Mouse (Mus musculus): ENCODE data around the gene C130026I21Rik. TPM values are rescaled to one million over a fixed set of nuclear protein-coding genes. Genes with fewer than 3 reads are reported as not detected.
"Not testable (repeated sequence)": the region's sequence is repeated elsewhere in the genome, so short reads cannot be mapped to it uniquely, and the experiment has no call there.

The C130026I21Rik gene
- total RNA-seq, 2 experiments from 2014 or later: not detected

GRCm38 (mm10) chr1:85178971-85179370 is 91.4 kb downstream of the C130026I21Rik start:
- H3K4me3 ChIP-seq; DNase-seq (ENCODE audit: low spot score in 2 of 2); H3K27ac ChIP-seq: not testable (repeated sequence)

DNA sequence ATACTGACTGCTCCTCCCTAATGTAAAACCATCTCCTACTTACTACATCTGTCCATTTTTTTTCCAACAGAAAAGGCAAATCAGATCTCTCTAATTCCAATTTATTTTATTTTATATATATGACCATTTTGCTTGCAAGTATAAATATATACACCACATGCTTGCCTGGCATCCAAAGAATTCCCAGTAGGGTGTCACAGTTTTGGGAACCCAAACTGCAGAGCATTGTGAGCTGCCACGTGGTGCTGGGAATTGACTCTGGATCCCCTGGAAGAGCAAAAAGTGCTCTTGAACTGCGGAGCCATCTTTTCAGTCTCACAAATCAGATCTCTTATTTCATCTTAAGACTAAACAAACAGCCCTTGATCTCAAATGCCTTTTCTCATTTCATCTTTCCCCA is 107.5 kb downstream of the C130026I21Rik start:
- H3K27ac ChIP-seq: not testable (repeated sequence)

GRCm38 (mm10) chr1:85155151-85155550 is 115.2 kb downstream of the C130026I21Rik start:
- H3K4me3 ChIP-seq; H3K27ac ChIP-seq; DNase-seq (ENCODE audit: low spot score in 2 of 2): not testable (repeated sequence)

More for the DNA sequence above, 107.5 kb downstream of the C130026I21Rik start:
- not testable (repeated sequence) for H3K4me3 ChIP-seq; DNase-seq (ENCODE audit: low spot score in 2 of 2)

GRCm38 (mm10) chr1:85133671-85134070 is 136.7 kb downstream of the C130026I21Rik start:
- DNase-seq (ENCODE audit: low spot score in 2 of 2); H3K4me3 ChIP-seq; H3K27ac ChIP-seq: not testable (repeated sequence)

DNA sequence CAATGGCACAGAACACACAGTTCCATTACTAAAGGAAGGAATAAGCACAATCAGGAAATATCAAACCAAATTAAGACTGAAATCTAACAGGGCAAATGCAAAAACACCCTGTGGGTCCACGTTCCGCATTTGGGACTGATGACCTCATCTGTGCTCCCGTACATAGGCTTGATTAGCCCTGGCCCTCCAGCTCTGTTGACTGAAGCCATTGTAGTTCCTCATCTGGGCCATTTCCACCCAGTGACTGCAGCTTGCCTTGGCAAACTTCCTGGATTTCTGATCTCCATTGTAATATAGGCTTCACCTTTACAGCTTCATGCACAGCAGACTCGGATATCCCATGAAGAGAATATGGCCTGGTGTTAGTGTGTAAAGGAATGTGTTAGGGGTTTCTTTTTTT is 148.5 kb downstream of the C130026I21Rik start:
- DNase-seq (ENCODE audit: low spot score in 2 of 2); H3K27ac ChIP-seq; H3K4me3 ChIP-seq: not testable (repeated sequence)

DNA sequence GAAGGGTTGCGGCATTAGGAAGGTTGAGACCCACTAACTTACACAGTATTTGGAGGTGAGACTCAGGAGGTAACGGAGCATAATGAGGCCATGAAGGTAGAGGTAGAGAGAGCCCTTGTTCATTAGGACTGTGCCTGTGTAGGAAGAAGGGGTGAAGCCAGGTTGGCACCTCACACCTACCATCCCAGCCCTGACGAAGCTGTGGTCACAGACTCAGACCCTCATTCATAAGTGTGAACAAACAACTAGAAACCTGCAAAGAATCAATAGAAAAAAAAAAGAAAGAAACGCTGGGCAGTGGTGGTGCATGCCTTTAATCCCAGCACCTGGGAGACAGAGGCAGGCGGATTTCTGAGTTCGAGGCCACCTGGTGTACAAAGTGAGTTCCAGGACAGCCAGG is 152.0 kb downstream of the C130026I21Rik start:
- DNase-seq (ENCODE audit: low spot score in 2 of 2); H3K27ac ChIP-seq; H3K4me3 ChIP-seq: not testable (repeated sequence)

- H3K4me3 ChIP-seq; H3K27ac ChIP-seq; DNase-seq (ENCODE audit: low spot score in 2 of 2): not testable (repeated sequence)
Observed at GRCm38 (mm10) chr1:85117537-85117936, 152.8 kb downstream of the C130026I21Rik start.

- peak; percentile 64 for TF ChIP-seq CTCF (conservative IDR thresholded peaks at IDR 0.05)
Observed at GRCm38 (mm10) chr1:85114666-85115402, 155.5 kb downstream of the C130026I21Rik start.

GRCm38 (mm10) chr1:85114078-85114477 is 156.3 kb downstream of the C130026I21Rik start:
- not testable (repeated sequence) for DNase-seq (ENCODE audit: low spot score in 2 of 2); H3K4me3 ChIP-seq; H3K27ac ChIP-seq

More at GRCm38 (mm10) chr1:85114666-85115402, 155.5 kb downstream of the C130026I21Rik start:
- not testable (repeated sequence) for H3K4me3 ChIP-seq, H3K27ac ChIP-seq
- peak in 1 of 2 experiments; percentile 38 for DNase-seq (ENCODE audit: low spot score in 2 of 2)

- DNase-seq (ENCODE audit: low spot score in 2 of 2); H3K27ac ChIP-seq; H3K4me3 ChIP-seq: not testable (repeated sequence)
Observed at GRCm38 (mm10) chr1:85112889-85113288, 157.5 kb downstream of the C130026I21Rik start.

DNA sequence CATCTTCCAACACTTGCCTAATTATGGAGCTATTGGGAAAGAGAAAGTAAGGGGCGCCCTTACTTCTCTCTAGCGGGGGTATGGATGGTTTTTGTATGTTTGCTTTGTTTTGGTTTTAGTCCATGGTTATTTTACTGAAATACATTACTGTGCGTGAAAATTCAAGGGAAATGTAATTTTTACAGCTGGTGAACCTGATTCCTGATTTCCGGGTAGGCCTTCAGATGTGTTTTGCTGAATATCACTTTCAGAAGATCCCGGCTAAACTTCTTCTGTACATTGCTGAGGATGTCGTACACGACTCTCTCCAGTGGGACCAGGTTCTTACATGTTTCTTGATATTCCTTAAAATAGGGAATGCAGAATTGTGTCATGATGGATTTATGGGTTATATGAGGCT is 158.1 kb downstream of the C130026I21Rik start:
- not testable (repeated sequence) for H3K27ac ChIP-seq; DNase-seq (ENCODE audit: low spot score in 2 of 2); H3K4me3 ChIP-seq

DNA sequence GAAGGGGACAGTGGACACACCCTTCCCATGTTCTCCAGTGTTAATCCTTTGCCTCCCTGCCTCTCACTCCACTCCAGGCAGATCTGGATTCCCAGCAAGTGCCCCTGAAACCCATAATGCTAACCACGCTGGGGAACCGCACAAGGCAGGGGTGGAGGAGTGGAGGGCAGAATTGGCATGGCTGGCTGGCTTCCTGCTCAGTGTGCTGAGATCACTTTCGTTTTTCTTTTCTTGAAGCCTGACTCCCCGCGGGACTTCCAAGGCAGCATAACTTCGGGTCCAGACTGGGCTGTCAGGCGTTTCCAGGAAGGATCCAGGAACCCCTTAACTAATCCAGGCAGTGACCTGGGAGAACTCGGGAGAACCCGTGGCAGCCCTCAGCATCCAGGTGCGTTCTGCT is 158.8 kb downstream of the C130026I21Rik start:
- not testable (repeated sequence) for H3K27ac ChIP-seq; DNase-seq (ENCODE audit: low spot score in 2 of 2); H3K4me3 ChIP-seq

- H3K4me3 ChIP-seq; H3K27ac ChIP-seq; DNase-seq (ENCODE audit: low spot score in 2 of 2): not testable (repeated sequence)
Observed at GRCm38 (mm10) chr1:85110876-85111275, 159.5 kb downstream of the C130026I21Rik start.

DNA sequence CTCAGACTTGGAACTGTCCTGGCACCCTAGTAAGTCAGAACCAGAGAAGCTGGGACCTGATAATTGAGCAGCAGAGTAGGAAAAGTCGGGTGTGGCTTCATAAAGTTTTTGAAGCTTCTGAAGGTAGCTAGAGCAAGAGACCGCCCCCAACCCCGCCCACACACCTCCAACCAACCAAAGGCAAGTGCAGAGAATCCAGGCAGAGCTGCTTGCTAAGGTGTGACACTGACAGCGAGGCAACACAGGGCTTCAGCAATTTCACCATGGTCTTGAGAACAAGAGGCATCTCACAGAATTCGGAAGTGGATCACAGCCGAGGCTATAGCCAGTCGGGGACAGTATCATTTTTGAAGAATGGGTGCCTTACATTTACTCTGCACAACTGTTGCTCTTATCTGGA is 160.6 kb downstream of the C130026I21Rik start, which contains the start of gene A530032D15Rik:
Gene A530032D15Rik, minus strand, starts transcription at position 101 of the 400 bp plus-strand sequence.
- DNase-seq (ENCODE audit: low spot score in 2 of 2); H3K4me3 ChIP-seq; H3K27ac ChIP-seq: not testable (repeated sequence)

GRCm38 (mm10) chr1:85106013-85106412 is 164.4 kb downstream of the C130026I21Rik start:
- not testable (repeated sequence) for H3K4me3 ChIP-seq; H3K27ac ChIP-seq; DNase-seq (ENCODE audit: low spot score in 2 of 2)

- H3K4me3 ChIP-seq; H3K27ac ChIP-seq; DNase-seq (ENCODE audit: low spot score in 2 of 2): not testable (repeated sequence)
Observed at GRCm38 (mm10) chr1:85105336-85105735, 165.0 kb downstream of the C130026I21Rik start.

- not testable (repeated sequence) for H3K4me3 ChIP-seq; DNase-seq (ENCODE audit: low spot score in 2 of 2); H3K27ac ChIP-seq
Observed at GRCm38 (mm10) chr1:85101754-85102153, 168.6 kb downstream of the C130026I21Rik start.

- not testable (repeated sequence) for DNase-seq (ENCODE audit: low spot score in 2 of 2); H3K27ac ChIP-seq; H3K4me3 ChIP-seq
Observed at GRCm38 (mm10) chr1:85099864-85100263, 170.5 kb downstream of the C130026I21Rik start, which contains the start of gene Gm10553. Gm10553 (plus strand) TSS chr1:85100164.

- H3K4me3 ChIP-seq; H3K27ac ChIP-seq; DNase-seq (ENCODE audit: low spot score in 2 of 2): not testable (repeated sequence)
Observed at GRCm38 (mm10) chr1:85099081-85099480, 171.3 kb downstream of the C130026I21Rik start.
